Mouse (Mus musculus) cerebellum, postnatal 36 days (tissue): ENCODE data around the gene Entpd7.
A peak's percentile ranks its signal among the peaks of the same experiment; 100 is the strongest.

ENCODE experiments used
- DNase-seq, 2 experiments: peaks; one replicate each; pipeline ENCODE4 v3.0.0; 2021 to 2022; ENCODE audit warnings: mixed read lengths in 2 of 2

The Entpd7 gene

DNA sequence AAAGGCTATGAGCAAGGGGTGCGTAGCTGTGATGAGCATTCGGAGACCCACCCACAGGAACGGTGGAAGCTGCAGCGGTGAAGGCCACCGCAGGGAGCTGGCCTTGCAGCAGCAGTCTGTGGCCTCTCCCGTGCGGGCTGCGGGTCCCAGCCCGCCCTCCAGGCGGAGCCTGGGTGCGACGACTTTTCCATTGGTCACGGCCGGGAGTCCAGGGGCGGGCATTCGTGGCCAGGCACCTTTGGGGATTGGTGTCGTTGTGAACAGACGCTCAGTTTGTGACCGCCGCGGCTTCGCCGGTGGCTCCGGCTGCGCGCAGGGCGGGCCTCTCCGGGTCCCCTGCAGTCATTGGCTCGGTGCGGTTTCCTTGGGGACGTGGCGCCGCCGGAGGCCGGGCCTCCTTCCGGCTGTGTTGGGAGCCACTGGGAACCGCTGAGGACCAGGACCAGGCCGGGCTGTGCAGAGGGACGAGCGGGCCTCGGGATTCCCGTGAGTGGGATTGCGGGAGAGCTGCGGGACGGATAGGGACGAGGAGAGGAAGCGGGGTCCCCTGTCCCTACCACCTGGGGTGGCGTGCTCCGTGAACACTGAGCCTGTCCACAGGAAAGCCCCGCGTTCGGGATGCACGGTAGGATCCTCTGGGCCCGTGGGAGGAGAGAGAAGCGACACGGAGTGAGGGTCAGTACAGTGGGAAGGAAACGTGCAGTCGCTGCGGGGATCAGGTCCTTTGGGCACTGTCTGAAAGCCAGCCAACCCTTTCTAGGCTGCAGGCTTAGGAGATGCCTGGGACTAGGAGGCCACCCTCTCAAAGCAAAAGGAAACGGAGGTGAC, at the start of gene Entpd7:
Gene Entpd7, plus strand, starts transcription at position 254 of the 828 bp plus-strand sequence.
- peak; percentile 95 to 96 for DNase-seq

DNA sequence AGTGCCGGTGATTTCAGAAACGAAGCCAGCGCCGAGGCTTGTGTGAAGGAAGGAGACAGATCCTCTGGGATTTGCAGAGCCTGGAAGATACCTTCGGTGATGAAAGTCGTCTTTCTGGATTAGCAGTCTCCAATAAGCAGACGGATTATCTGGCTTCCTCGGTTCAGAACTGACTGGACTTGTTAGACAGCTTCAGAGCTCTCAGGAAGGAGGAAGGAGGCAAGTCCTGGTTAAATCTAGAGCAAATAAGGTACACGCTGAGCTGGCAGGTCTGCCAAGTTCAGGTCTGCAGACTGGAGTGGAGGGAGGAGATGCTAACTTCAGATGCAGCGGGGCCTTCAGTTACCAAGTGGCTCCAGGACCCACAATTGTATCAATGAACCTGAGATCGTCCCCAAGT, 47.6 kb upstream of the Entpd7 start:
- no peak for DNase-seq

GRCm38 (mm10) chr19:43642843-43643242, 46.6 kb upstream of the Entpd7 start:
- DNase-seq, result no peak

DNA sequence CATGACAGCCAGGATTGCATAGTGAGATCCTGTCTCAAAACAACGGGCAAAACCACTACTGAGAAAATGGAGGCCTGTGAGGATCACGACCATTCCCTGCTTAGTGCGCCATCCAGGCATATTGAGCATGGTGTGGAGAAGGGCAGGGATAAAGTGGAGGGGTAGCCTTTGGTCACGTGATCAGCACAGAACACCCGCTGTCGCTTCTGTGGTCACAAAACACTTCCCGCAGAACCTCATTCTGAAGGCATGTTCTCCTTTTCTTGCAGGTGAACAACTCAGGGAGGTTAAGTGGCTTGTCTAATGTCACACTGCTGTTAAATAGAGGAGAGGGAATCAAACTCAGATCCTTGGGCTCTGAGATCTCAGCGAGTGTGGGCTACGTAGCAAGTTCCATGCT, 44.0 kb upstream of the Entpd7 start:
- no peak for DNase-seq

DNA sequence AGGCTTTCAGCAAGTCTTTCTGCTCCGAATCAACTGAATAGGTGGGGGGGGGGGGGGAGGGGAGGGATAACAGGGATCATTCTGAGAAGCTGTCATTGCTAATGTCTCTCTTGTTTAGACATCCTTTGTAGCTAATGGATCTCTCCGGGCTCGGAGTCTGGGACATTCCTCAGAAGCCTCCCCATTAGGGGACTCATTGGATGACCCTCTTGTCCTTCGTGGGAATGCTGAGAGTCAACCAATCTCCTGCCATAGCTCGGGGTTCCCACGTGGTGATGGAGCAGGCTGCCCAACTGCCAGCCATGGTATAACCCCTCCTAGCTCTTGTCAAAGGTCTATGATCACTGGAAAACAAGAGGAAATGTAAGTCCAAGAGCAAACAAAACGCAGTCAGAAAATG, 42.6 kb upstream of the Entpd7 start:
- no peak for DNase-seq

DNA sequence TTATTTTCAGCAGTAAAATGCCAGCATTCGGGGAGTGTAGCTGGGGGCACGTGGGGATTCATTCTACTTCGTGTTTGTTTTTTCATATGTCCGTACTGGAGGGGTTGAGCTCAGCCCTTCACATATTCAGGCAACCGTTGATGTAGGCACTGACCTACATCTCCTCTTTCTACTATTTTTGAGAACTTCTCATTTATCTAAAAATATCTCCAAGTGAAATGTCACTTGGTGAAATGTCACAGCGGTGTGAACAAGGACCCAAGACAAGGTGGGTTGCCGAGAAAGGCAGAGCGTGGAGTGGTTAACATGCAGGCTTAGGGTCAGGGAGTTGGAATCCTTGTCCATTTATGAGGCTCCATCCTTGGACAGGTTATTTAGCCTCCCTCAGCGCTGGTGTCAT, 42.2 kb upstream of the Entpd7 start:
- DNase-seq, result no peak

- DNase-seq, result no peak
Measured at GRCm38 (mm10) chr19:43648343-43648742, 41.1 kb upstream of the Entpd7 start.

- DNase-seq, result no peak
Measured at GRCm38 (mm10) chr19:43651241-43651785, 38.2 kb upstream of the Entpd7 start.

DNA sequence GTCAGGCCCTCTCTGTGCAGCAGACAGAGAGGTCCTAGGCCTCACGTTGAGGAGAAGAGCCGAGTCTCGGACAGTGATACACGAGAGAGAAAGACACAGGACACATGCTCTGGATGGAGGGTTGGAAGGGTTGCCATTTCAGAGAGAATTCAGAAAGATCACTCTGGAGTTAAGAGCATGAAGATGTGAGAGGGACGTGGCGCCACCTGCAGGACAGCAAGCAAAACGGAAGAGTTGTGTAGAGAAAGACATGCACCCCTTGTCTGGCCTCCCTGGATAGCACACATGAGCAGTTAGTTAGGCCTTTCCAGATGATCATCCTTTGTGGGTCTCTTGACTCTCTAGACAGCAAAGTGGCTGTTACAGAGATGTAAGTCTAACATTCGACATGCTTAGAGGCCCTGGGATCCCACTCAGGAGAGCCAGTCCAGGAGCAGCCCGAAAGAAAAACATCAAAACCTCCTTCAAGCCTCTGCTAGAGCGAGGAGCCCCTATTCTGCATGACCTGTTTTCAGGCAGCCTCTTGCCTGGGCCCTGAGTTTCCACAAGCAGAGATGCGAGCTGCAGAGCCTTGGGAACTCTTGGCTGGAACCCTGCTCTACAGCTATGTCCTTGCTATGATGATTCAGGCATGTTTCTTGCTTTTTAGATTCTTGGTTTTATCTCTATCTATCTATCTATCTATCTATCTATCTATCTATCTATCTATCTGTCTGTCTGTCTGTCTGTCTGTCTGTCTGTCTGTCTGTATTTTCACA, 33.6 kb upstream of the Entpd7 start:
- DNase-seq, result peak; percentile 60 to 67

DNA sequence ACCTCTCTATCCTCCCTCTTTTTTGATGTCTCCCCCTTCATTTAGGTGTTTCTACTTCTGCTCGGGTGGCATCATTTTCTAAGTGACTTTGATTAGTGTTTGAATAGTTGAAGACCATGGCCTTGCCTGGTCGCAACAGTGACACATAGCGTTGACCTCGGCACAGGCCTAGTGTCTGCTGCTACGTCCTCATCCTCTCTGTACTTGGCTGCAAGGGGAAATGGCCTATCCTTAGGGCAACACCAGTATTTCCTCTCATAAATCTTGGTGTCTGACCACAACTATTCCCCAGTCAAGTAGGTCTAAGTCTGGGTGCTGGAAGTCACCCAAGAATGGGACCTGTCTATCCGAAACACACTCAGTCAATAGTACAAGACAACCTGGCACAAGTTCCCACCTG, 29.8 kb upstream of the Entpd7 start:
- DNase-seq, result no peak

DNA sequence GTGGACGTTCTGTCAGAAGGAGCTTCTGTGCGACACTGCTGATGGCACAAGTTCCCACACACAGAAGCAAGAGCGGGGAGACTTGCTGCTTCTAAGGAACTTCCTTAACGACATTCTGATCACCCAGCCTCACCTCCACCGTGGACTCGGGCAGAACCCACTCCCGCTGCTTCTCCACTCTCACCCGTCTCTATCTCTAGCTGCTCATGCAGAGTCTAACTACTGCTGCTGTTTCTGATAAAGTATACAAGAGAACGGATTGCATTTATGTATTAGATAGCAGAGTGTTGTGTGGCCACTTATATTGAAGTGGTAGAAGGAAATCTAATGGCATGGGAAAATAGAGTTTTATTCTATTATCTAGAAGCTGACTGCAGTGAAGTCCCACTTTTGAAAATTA, 28.7 kb upstream of the Entpd7 start:
- no peak for DNase-seq

DNA sequence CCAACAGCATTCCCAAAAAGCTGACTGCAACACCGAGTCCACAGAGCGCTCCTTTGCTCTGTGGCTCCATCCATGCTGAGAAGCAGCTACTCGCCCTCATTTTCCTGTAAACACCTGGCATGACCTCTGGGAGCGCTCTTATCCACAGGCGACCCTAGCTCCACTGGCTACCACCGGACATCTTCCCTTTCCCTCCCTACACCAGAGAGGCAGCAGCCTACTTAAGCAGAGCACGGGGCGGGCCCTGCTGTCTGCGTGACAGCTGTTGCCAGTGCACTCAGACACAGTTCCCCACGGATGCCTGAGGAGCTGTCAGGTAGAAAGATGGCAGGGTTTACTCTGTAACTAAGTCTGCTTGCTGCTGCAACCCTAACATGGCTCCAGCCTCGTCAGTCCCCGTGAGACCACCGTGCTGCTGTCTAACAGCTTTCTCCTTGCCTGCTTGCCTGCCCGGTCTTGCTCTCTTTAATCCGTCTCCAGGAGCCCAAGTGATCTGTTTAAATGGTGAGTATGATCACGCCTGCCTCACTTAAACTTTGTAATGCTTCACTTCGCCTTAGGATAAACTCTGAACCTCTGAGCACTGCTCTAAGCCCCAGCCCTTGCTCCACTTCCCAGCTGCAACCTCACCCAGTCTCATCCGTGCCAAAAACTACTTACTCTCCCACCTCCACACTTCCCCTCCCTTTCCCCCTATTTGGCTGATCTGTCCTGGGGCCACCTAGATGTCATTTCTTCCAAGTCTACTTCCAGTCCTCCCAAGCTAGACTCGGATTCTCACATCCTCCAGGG, 27.1 kb upstream of the Entpd7 start:
- no peak for DNase-seq

DNA sequence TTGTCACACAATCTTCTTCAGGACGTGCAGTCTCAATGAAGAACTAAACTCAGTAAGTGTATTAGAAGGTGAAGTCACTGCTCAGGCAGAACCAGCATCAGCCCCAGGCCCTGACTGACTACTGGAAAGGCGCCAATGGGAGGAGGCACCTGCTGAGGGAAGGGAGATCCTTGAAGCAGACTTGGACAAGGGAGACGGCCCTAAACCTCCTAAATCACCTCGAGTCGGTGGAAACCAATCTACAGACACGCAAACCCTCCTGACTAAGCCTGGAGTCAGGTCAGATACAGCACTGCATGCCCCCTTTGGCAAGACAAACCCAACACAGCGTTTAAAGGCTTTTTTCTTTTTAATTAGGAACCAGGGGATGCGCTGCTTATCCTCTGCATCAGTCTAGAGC, 26.0 kb upstream of the Entpd7 start:
- no peak for DNase-seq

GRCm38 (mm10) chr19:43665441-43666048, 23.9 kb upstream of the Entpd7 start:
- peak; percentile 37 to 46 for DNase-seq

GRCm38 (mm10) chr19:43666661-43667429, 22.6 kb upstream of the Entpd7 start:
- no peak for DNase-seq

DNA sequence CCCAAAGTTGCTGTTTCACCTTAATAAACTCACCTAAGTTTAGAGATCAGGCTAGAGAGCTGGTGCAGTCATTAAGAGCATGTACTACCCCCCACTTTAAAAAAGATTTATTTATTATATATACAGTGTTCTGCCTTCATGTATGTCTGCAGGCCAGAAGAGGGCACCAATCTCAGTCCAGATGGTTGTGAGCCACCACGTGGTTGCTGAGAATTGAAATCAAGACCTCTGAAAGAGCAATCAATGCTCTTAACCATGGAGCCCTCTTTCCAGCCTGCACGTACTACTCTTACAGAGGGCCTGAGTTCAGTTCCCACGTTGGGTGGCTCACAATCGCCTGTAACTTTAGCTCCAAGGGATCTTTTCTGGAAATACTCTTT, 22.1 kb upstream of the Entpd7 start:
- no peak for DNase-seq

- no peak for DNase-seq
Measured at GRCm38 (mm10) chr19:43669136-43669759, 20.2 kb upstream of the Entpd7 start.

DNA sequence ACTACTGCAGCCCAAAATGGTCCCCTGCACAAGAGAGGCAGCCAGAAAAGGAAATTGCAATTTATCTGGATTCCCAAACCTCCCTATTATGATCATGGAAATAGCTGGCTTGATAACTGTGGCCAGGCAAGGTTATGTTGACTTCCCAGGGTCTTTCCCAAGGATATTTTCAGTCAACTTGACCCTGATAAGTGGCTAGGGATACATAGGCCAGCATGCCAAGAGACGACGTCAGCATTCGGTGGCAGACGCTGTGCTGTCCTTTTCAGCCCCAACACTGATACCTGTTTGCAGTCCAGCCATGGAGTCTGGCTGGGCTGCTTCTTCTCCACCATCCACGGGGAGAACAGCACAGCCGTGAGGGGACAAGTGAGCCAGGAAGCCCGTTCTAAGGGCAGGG, 18.4 kb upstream of the Entpd7 start:
- no peak for DNase-seq

- DNase-seq, result no peak
Measured at GRCm38 (mm10) chr19:43673513-43674315, 15.8 kb upstream of the Entpd7 start.

GRCm38 (mm10) chr19:43674316-43674689, 15.2 kb upstream of the Entpd7 start:
- DNase-seq, result peak in 1 of 2 experiments; percentile 56
